Mouse (Mus musculus): ENCODE results near the gene Tbc1d19. TPM values are rescaled to one million over a fixed set of nuclear protein-coding genes. Genes with fewer than 3 reads are reported as not detected.

Tbc1d19 gene
- polyA plus RNA-seq, 1 experiment from 2014 or later: 73.4 TPM

DNA sequence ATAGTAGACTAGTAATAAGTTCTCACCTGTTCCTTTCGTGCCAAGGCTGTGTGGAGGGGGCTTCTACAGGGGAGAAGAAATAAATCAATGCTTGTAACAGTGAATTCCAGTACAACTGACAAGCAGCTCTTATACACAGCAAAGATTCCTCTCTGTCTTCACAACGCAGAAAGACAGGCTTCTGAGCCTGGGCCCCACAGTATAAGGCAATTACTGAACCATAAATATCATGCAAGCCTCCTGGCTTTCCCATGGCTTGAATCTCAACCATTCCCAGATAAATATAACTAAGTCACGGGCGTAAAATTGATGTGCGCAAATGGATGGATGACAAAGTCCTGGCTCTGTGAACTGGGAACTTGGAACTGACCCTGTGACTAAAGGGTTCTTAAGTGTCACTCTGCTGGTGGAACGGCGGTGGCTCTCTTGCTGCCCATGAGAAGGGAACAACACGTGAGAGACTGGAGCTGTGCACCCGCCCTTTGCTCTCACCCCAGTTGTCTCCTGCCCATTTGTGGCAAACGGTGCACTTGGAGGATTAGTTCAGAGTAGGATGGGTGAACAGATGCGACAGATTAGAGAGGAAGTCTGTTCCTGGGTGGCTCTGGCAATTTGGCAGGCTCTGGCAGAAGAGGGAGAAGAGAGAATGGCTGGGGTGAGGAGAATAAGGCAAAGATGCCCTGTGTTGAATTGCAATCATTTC is 132.1 kb downstream of the Tbc1d19 start:
- Histone ChIP-seq H3K4me3 (no peak overlapping the region), H3K27ac (replicated peaks) (no peak overlapping the region), H3K9ac (no peak overlapping the region), H3K27me3 (no peaks in the 10 kb centered on the region), H3K4me1 (replicated peaks) (no peaks in the 10 kb centered on the region), H3K4me2 (no peak overlapping the region), H3K36me3 (no peaks in the 10 kb centered on the region), H3K9me3 (no peaks in the 10 kb centered on the region)
- WGBS: 46% methylated on average over 11 of the region's 11 CpGs
- no peak for ATAC-seq (ENCODE audit: low read depth)

DNA sequence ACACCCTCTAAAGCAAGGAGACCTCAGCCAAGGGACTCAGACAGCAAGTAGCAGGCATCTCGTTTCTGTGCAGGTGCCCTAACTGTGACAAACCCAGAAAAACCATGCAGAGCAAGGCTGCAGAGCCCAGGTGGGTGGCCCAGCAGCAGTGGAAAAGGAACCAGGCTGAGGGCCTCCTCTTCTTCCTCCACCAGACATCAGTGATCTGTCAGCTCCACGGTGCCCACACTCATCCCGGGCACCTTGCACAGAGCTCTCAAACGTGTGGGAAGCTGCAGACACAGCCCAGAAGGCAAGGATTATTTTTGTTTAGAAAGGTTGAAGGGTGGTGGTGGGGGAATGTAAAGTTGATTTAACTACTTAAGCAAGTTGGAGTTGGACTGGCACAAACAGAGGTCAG is 132.9 kb downstream of the Tbc1d19 start:
- Histone ChIP-seq H3K36me3 (no peaks in the 10 kb centered on the region), H3K4me2 (no peak overlapping the region), H3K4me1 (replicated peaks) (peaks cover 4% of the 10 kb centered on the region), H3K27ac (replicated peaks) (no peak overlapping the region), H3K27me3 (no peaks in the 10 kb centered on the region), H3K9me3 (no peaks in the 10 kb centered on the region), H3K9ac (no peak overlapping the region), H3K4me3 (no peak overlapping the region)
- WGBS: 87% methylated on average over 4 of the region's 4 CpGs
- ATAC-seq (ENCODE audit: low read depth): no peak

DNA sequence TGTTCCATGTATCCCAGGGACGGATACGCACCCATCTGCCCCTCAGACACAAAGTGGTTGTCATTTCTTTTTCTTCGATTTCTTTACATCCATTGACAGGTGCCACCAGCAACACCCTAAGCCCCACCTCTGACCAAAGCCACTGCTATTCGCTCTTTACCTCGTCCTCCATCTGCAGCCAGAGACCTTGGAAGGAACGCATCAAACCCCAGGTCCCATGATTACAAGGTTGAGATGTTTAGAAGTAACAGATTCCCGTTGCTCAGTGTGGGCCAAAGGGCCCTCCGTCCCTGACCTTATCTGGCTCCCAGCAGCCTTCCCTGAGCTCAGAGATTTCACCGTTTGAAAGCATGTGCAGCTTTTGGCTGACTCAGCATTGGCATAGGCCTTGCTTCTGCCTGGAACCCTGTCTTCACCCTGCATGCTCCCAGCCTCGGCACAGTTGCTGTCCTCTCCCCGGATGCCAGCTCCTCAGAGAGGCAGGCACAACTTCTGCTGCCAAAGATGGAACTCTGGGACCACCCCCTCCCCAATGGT is 134.0 kb downstream of the Tbc1d19 start:
- Histone ChIP-seq H3K27ac (replicated peaks) (no peak overlapping the region), H3K9me3 (no peaks in the 10 kb centered on the region), H3K4me3 (no peak overlapping the region), H3K27me3 (no peaks in the 10 kb centered on the region), H3K9ac (no peak overlapping the region), H3K4me2 (no peak overlapping the region), H3K4me1 (replicated peaks) (peaks cover 10% of the 10 kb centered on the region), H3K36me3 (no peaks in the 10 kb centered on the region)
- WGBS: 85% methylated on average over 11 of the region's 11 CpGs
- no peak for ATAC-seq (ENCODE audit: low read depth)

DNA sequence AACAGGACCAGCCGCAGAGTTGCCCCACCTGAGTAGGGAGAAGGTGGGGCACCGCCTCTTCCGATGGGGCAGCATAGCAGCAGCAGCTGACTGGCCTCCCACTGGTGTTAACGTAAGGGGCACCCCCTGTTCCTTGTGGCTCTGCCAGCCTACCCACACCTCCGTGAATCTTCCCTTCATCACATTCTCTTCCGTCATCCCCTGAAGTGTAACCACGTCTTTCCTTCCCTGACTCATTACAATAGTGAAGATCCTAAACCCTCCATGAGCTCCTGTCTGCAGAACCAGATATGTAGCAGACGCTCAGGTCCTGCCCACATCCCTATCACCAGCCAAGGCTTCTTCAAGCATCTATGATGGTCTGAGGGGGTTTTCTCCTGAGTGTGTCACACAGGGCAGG is 137.3 kb downstream of the Tbc1d19 start:
- Histone ChIP-seq H3K9ac (no peak overlapping the region), H3K4me2 (no peak overlapping the region), H3K9me3 (no peaks in the 10 kb centered on the region), H3K27me3 (no peaks in the 10 kb centered on the region), H3K4me1 (replicated peaks) (peaks cover 10% of the 10 kb centered on the region), H3K36me3 (no peaks in the 10 kb centered on the region), H3K27ac (replicated peaks) (no peak overlapping the region), H3K4me3 (no peak overlapping the region)
- 91% methylated on average over 8 of the region's 8 CpGs for WGBS
- ATAC-seq (ENCODE audit: low read depth): no peak

DNA sequence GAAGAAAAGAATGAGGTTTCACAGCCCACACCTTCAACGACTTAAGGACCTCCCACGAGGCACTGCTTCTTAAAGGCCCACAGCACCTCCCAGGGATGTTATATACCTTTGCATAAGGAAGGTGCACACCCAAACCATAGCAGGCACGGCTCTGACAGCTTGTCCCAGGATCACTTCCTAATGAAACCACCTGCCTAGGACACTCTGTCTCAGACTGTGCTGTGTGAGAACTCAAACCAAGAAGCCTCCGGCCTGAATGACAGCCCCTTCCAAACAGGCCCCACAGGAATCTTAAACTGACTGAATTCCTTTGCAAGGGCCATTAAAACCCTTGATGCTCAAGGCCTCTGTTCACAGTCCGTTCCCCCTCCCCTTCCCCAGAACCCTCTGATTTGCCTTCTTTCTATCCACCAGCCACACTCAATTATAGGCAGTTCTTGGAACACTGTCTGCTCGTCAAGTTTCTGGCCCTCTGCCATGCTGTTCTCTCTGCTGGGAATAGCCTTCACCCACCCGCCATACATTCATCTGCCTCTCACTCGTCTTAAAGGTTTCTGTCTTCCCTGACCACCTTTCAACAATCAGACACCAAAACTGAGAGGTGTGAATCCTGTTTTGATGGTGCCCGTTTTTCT is 138.3 kb downstream of the Tbc1d19 start:
- 43% methylated on average over 9 of the region's 9 CpGs for WGBS
- peaks cover 10% of the 10 kb centered on the region for H3K4me1 ChIP-seq (replicated peaks)
- H3K27ac ChIP-seq (replicated peaks): 0 out of 2 replicates have a peak overlapping the region, but pooled peaks have one; percentile 7
- no peak overlapping the region for H3K9ac ChIP-seq
- no peak; the same call in 1 of the 2 replicates for ATAC-seq (ENCODE audit: low read depth)
- no peak overlapping the region for H3K4me3 ChIP-seq
- H3K27me3 ChIP-seq: no peaks in the 10 kb centered on the region
- no peak overlapping the region for H3K4me2 ChIP-seq
- no peaks in the 10 kb centered on the region for H3K9me3 ChIP-seq
- H3K36me3 ChIP-seq: no peaks in the 10 kb centered on the region

DNA sequence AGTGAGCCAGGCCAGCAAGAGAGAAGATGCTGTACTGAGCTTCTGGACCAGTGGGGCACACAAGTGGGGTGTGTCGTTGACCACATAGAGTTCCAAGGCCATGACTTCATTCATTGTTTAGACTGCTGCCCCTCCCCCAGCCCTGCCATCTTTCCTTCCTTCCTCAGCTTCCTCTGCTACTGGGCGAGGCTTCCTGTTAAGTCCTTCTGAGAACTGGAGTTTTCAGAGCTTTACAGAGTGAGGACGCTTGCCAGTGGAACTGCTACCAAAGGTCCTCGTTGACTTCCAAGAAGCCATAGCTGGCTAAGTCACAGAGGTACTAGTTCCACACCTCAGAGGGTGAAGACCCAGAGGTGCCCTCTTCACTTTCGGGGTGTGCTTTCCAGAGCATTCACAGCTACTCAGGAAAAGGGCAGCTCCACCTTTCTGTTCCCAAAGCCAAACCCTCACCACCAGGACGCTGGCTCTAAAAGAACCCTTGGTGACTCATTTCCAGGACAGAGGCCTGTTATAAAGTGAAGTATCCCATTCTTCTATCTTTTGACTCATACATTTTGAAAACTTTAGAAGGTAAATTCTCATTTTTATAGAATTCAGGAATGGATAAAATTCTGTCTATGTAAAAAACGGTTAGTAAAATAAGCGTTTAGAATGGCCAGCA is 139.3 kb downstream of the Tbc1d19 start:
- no peak for ATAC-seq (ENCODE audit: low read depth)
- H3K27me3 ChIP-seq: no peaks in the 10 kb centered on the region
- 85% methylated on average over 8 of the region's 8 CpGs for WGBS

DNA sequence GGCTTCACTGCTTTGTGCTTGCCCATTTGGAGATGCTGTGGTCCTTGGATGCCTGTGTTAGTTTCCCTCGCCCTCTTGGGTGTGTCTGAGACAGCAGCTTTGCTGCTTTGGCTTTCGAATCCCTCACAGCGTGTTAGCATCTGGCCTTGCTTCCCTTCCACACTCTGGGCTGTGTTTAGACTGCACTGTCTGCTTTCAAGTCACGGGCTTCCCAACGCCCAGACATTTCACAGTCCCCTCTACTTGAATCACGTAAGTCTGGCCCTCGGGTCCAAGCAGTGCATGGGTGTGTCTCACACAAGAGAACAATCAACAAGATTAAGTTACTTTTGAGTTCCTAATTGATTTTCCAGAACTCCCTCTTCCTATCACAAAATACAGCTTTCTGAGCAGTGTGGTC is 140.8 kb downstream of the Tbc1d19 start:
- H3K9ac ChIP-seq: no peak overlapping the region
- H3K4me1 ChIP-seq (replicated peaks): peaks cover 10% of the 10 kb centered on the region
- H3K4me3 ChIP-seq: no peak overlapping the region
- H3K4me2 ChIP-seq: no peak overlapping the region
- H3K27ac ChIP-seq (replicated peaks): no peak overlapping the region
- ATAC-seq (ENCODE audit: low read depth): no peak
- no peaks in the 10 kb centered on the region for H3K36me3 ChIP-seq
- H3K27me3 ChIP-seq: no peaks in the 10 kb centered on the region
- 68% methylated on average over 7 of the region's 7 CpGs for WGBS
- no peaks in the 10 kb centered on the region for H3K9me3 ChIP-seq

More for the DNA sequence above, 139.3 kb downstream of the Tbc1d19 start:
- Histone ChIP-seq H3K4me1 (replicated peaks) (peaks cover 10% of the 10 kb centered on the region), H3K4me3 (no peak overlapping the region), H3K4me2 (no peak overlapping the region), H3K27ac (replicated peaks) (no peak overlapping the region), H3K9me3 (no peaks in the 10 kb centered on the region), H3K36me3 (no peaks in the 10 kb centered on the region), H3K9ac (no peak overlapping the region)

DNA sequence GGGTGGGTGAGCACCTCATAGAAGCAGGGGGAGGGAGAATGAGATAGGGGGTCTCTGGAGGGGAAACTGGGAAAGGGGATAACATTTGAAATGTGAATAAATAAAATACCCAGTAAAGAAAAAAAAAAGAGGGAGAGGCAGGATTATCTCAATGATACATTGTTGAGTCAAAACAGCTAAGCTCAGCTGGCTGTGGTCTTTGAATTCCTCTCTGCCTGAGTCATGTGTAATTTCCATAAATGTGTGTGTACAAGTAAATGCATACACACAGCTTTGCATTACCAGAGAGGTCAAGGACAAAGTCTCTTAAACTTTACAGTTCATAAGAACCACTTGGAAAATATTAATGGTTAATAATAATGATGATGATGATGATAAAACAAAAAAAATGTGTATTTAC is 143.8 kb downstream of the Tbc1d19 start:
- Histone ChIP-seq H3K9ac (no peak overlapping the region), H3K27ac (replicated peaks) (no peak overlapping the region)

More for the DNA sequence above, 143.8 kb downstream of the Tbc1d19 start:
- no peaks in the 10 kb centered on the region for H3K36me3 ChIP-seq
- H3K9me3 ChIP-seq: no peaks in the 10 kb centered on the region
- H3K27me3 ChIP-seq: no peaks in the 10 kb centered on the region
- peaks cover 9% of the 10 kb centered on the region; the same call in 1 of the 2 replicates for H3K4me1 ChIP-seq (replicated peaks)
- H3K4me3 ChIP-seq: no peak overlapping the region
- no peak for ATAC-seq (ENCODE audit: low read depth)
- H3K4me2 ChIP-seq: no peak overlapping the region

Other genes starting within 250 kb of the Tbc1d19 start
- 2.6 and 3.1 TPM in 2 replicates for gene Cckar, start 101.9 kb upstream of the Tbc1d19 start, polyA plus RNA-seq (2015; fragmentation: Nextera tagmentation; extraction: Ambion mirVana)
- gene Stim2, start 188.9 kb downstream of the Tbc1d19 start, polyA plus RNA-seq (2015; fragmentation: Nextera tagmentation; extraction: Ambion mirVana): 29.4 and 29.6 TPM in 2 replicates